Mouse (Mus musculus): ENCODE measurements around the gene Podxl2. TPM values are rescaled to one million over a fixed set of nuclear protein-coding genes. Genes with fewer than 3 reads are reported as not detected.

Gene Podxl2
- total RNA-seq, 2 experiments from 2014 or later: not detected

DNA sequence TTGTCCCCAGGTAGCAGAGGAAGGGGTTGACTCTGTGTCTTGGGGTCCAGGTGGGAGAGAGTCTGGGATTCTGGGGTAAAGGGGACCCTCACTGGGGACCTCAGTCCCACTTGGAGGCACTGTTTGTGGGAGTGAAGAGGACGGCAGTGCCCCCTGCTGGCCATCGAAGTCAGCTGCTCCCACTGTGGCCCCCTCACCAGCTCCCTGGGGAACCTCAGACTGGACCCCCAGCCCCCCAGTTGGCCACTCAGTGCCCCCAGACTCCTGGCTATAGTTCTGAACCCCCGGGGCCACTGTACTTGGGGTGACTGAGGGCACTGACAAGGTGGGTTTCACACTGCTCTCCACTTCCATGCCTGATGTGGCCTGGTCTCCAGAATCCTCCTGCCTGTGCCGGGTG, 25.6 kb downstream of the Podxl2 start:
- peak; percentile 70 for ATAC-seq (replicated peaks; ENCODE audit: poor library complexity, severe bottlenecking)

- no peak for ATAC-seq (replicated peaks; ENCODE audit: poor library complexity, severe bottlenecking)
Measured at GRCm38 (mm10) chr6:88847571-88847970, 27.3 kb downstream of the Podxl2 start.

GRCm38 (mm10) chr6:88844901-88845565, 29.8 kb downstream of the Podxl2 start:
- no peak for ATAC-seq (replicated peaks; ENCODE audit: poor library complexity, severe bottlenecking)

DNA sequence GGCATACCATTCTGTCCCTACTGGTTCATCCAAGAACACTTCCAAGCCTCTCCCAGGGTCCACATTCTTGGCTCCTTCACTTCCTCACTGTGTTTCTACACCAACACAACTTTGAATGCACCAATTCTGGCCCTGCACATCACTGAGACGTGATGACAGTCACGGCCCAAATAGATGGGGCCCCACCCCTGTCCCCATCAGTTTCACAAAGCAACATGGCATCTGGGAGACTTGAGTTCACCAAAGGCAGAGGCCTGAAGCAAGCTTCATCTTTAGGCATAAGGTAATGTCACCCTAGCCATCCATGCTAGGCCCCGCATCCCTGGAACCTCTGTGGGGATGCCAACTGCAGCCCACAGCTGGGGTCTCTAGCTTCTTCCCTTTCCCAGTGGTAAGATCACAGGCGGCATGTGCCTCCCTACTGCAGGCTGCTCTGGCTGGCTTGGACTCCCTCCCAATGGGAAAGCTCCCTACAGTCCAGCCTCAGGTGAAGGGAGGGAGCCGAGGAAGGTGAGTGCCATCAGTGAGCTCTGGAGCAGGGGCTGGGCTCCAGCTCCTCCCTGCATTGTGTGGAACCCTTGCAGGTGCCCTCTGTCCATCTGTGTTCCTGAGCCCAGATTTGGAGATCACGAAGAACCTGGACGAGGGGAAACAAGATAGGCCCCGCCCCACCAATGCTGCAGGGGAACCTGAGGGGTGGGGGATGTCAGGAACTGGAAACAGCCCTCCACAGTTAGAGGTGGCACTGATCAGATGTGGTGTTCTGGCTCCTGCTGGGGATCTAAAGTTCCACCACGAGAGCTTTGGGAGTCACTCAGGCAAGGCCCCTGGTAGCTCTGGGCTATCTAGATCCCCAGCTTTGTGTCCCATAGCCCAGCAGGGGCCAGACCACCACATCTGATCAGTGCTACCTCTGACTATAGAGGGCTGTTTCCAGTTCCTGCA, 30.8 kb downstream of the Podxl2 start:
- no peak for ATAC-seq (replicated peaks; ENCODE audit: poor library complexity, severe bottlenecking)

GRCm38 (mm10) chr6:88843241-88843640, 31.6 kb downstream of the Podxl2 start:
- no peak for ATAC-seq (replicated peaks; ENCODE audit: poor library complexity, severe bottlenecking)

DNA sequence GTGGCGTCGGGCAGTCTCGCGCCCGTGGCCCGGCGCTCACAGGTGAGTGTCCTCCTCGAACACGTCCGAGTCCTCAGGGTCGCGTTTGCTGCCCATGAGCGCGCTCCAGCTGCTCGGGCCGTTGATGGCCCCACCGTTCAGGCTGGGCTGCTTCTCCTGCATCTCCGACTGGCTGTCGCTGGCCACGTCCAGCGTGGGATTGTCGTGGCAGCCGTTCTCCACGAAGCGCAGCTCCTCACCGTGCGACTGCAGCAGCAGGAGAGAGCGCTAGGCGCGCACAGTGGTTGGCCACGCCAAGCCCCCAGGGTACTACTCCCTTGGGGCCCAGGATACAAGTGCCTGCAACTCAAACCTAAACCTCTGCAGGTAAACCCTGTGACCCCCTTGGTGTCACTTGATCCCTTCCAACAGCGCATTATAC, 32.1 kb downstream of the Podxl2 start:
- no peak for ATAC-seq (replicated peaks; ENCODE audit: poor library complexity, severe bottlenecking)

DNA sequence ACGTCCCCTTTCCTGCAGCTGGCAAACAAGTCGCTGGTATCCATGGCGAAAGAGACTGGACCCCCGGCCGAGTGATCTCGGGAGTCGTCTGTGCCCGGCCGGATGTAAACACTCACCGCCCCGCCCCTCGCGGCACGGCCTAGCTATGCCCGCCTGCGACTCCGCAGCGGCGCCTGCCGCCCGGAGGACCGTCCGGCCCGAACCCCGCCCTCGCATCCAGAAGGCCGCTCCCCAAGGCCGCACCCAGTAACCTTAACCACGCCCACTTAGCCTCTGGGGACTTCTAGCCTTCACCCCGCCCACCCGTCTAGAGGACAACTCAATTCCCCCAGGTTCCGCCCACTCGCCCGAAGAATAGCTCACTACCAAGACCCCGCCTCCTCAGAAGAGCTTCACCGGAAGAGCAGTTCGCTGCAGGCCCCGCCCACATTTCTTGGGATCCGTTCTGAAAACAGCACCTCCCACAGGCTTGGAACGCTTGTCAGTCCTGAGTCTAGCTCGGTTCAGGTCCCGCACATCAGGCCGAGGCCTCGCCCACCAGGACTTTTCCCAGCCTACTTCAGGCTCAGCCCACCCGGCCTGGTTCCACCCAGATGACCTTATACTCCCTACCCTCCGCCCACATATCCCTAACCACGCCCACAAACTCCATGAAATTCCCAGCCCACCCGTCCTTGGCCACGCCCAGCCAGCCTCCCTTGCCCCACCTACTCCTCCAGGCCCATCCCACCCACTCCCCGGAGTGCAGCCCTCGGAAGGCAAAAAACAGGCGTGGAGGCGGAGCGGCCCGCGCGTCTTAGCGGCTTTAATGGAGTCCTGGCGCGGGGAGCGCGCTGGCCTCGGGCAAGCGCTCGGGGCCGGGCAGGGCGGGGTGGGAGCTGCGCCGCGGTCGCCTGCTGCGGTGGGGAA, 32.8 kb downstream of the Podxl2 start, which contains the start of gene Abtb1:
TSS of gene Abtb1 (minus strand) at position 204 of the 909 bp plus-strand sequence.
- peak; percentile 73 for ATAC-seq (replicated peaks; ENCODE audit: poor library complexity, severe bottlenecking)

- ATAC-seq (replicated peaks; ENCODE audit: poor library complexity, severe bottlenecking): no peak
Measured at GRCm38 (mm10) chr6:88841514-88841780, 33.4 kb downstream of the Podxl2 start.

- no peak for ATAC-seq (replicated peaks; ENCODE audit: poor library complexity, severe bottlenecking)
Measured at GRCm38 (mm10) chr6:88840791-88841513, 33.9 kb downstream of the Podxl2 start.

DNA sequence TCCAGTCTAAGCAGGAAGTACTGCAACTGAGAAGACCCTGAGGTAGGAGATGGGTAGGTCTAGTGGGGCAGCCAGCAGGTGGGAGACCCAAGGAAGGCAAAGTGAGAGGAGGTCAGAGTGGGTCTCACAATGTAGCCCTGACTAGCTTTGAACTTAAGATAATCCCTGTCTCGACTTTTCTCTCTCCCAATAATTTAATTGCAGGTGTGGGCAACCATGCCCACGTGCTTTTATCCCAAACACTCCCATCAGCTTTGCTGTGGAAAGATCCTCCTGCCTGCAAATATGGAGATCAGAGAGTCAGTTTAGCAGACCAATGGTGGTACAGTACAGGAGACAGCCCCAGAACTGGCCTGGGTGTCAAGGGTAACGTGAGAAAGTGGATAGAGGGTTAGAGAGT, 34.6 kb downstream of the Podxl2 start:
- ATAC-seq (replicated peaks; ENCODE audit: poor library complexity, severe bottlenecking): no peak

DNA sequence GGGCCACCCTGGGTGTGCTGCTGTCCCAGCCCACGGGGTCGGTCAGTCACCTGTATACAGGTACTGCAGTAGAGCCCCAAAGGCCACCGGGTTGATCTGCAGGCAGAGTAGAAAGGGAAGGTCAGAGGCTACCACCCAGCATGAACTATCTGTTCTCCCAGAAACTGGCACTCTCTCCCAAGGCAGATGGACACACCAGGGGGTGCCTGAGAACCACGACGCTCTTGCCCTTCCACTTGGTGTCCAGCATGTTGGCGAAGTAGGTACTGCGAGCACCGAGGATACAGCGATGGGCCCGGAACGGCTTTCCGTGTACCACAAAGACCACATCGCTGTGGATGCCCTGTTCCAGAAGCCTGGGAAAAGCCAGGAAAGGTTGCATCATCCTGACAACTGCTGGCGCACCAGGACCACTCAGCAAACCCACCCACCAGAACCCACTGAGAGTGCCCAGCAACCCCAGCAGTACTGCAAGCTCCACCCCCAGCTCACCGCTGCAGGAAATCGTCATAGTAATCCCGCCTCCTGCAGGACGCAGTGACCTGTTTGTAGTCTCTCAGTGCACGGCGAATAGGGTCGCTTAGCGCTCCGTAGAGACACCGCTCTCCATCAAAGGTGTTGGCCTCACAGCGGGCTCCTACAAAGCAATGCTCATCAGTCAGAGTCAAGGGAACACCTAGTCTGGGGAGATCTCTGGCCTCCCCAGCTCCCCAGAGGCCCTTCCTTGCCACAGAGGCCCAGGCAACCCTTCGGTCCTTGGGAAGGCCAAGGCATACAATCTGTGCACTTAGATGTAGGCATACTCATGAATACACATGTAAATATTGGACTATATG, 35.5 kb downstream of the Podxl2 start:
- no peak for ATAC-seq (replicated peaks; ENCODE audit: poor library complexity, severe bottlenecking)

DNA sequence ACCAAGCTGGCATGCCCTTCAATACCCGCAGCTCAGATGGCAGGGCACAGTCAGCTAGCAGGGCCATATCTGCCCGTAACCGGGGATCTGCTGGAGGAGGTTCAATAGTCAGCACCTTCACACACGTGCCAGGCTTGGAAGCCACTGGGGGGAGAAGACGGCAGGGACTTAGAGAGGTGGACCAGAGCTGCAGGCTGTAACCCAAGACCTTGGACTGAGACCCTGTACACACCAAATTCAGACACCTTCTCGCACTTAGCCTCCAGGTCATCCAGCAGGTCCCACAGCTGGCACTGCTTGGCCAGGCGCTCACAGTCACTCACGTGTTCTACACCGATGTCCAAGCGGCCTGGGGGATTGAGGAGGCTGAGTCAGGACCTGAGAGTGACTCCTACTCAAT, 36.2 kb downstream of the Podxl2 start:
- ATAC-seq (replicated peaks; ENCODE audit: poor library complexity, severe bottlenecking): no peak

DNA sequence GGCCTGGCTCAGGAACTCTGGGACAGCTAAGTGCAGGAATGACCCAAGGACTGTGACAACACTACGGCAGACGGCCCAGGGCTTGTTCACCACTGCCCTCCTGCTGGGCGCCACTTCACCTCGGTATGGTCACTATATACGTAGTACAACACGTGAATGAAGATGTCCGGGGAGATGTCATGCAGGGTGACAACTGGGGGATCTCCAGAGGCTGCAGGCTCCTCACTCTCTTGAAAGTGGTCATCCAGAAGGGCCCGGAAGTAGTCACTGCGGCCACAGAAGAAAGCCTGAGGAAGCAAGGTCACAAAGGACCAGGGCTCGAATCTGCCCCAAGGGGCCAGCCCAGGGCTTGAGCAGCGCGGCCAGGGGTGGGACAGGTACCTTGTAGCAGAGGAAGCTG, 36.8 kb downstream of the Podxl2 start:
- ATAC-seq (replicated peaks; ENCODE audit: poor library complexity, severe bottlenecking): no peak

GRCm38 (mm10) chr6:88836178-88836819, 38.5 kb downstream of the Podxl2 start:
- ATAC-seq (replicated peaks; ENCODE audit: poor library complexity, severe bottlenecking): no peak

- ATAC-seq (replicated peaks; ENCODE audit: poor library complexity, severe bottlenecking): peak; percentile 59
Measured at GRCm38 (mm10) chr6:88835047-88835446, 39.8 kb downstream of the Podxl2 start.

DNA sequence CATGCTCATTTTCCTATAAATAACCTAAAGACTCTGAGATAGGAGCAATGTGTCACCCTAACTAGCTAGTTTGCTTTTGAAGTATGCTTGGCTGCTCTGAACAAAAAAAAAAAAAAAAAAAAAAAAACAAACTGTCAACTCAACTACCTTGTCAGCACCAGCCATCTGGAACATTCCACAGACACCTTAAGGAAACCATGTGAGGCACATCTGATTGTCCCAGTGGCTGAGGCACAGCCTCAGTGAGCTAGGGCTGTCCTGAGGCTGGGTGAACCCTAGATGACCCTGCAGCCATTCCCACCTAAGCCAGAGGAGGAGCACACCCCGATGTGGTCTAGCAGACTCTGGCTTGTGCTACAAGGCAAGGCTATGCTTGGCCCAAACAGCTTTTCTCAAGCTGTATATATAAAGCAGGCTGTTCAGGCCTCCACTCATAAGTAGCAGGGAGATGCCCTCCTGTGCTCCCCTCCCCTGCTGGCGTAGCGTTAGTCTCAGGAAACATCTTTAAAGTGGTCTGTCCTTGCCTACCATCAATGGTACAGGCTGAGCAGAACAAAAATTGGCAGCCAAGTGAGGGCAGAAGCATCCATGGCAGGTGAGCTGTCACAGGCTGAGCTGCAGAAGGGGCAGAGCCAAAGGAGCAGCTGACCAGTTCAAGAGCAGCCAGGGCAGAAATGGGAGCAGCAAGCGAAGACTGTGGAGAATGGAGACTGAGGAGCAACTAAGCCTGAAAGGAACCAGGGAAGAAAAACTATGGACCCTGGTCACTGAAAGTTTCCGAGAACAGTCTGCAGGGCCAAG, 41.3 kb downstream of the Podxl2 start:
- no peak for ATAC-seq (replicated peaks; ENCODE audit: poor library complexity, severe bottlenecking)

- no peak for ATAC-seq (replicated peaks; ENCODE audit: poor library complexity, severe bottlenecking)
Measured at GRCm38 (mm10) chr6:88832663-88833062, 42.2 kb downstream of the Podxl2 start.

DNA sequence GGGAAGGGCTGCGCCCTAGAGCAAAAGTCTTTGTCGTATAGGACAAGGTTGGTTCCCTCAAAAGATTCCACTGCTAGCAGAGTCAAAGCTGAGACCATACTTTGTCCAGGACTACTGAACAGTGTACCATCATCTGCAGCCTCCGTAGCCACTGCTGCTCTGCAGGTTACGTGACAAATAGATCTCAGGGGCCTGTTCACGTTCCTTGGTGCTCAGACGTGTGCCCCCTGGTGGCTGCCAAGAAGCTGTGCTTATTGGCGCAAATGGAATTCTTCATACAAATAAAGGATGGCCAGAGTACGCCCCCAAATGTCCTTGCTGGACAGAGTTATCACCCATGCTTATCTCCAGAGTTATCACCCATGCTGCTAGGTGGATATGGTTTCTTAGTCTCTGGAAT, 43.4 kb downstream of the Podxl2 start:
- ATAC-seq (replicated peaks; ENCODE audit: poor library complexity, severe bottlenecking): no peak

Data from granulocyte monocyte progenitor cell, adult 5-6 weeks (primary cell).